Mouse (Mus musculus) bone marrow macrophage, adult 2 months (primary cell): ENCODE data around the gene Uggt2. TPM values are rescaled to one million over a fixed set of nuclear protein-coding genes. Genes with fewer than 3 reads are reported as not detected.

Source experiments
- H3K27ac ChIP-seq: 2 replicates; pipeline ENCODE4 v1.5.1; 2012; ENCODE audit warnings: low read depth, low read length; ENCODE audit not compliant: insufficient read depth
- H3K4me1 ChIP-seq: 2 replicates; pipeline ENCODE4 v1.6.1; 2012; ENCODE audit warnings: low read length; ENCODE audit not compliant: control insufficient read depth, insufficient read depth
- H3K4me3 ChIP-seq: 2 replicates; pipeline ENCODE4 v1.5.1; 2012; ENCODE audit warnings: mild to moderate bottlenecking, low read length, moderate library complexity; ENCODE audit not compliant: insufficient read depth
- CTCF ChIP-seq: IDR thresholded peaks from 2 replicates; pipeline ENCODE4 v1.5.1; 2012; ENCODE audit warnings: low read depth, mild to moderate bottlenecking, low read length, moderate library complexity
- POLR2A ChIP-seq: IDR thresholded peaks from 2 replicates; pipeline ENCODE4 v1.6.1; 2012; ENCODE audit warnings: mild to moderate bottlenecking, low read depth, low read length, borderline replicate concordance
- polyA plus RNA-seq: library from polyadenylated mRNA; stranded (reverse); fragments of >200 nt; gene quantifications from 2 replicates; pipeline ENCODE4 v1.2.4, GENCODE M21; 2012; ENCODE audit not compliant: missing spikeins, insufficient read depth, insufficient read length

Uggt2 gene
- polyA plus RNA-seq, 1 experiment = 4.5 TPM

DNA sequence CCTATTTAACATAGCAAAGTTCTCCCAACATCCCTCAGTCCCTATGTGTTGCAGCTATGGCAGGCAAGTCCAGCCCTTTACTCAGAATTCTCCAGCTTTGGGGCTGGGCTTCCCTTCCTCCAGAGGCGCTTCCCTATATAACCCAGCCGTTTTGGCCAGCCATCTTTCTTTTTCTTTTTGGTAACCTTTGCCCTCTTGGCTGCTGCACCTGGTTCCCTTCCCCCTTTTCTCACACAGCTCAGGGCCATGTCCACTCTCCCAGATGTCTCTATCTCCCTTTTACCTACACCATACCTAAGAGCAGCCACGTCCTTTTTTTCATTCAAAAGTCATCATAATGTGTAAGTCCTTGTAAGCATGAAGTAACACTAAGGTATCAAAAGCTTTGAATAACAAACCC lies 163.0 kb downstream of the Uggt2 start:
- H3K27ac ChIP-seq = no peak overlapping the region
- H3K4me3 ChIP-seq = no peak overlapping the region
- TF ChIP-seq CTCF (no peak), POLR2A (no peak)
- peaks cover 14% of the 10 kb centered on the region for H3K4me1 ChIP-seq

Other genes starting within 250 kb of the Uggt2 start
- gene Dzip1, start 174.0 kb downstream of the Uggt2 start, polyA plus RNA-seq = 0.20 and 0.34 TPM in 2 replicates
- gene Dnajc3, start 161.5 kb downstream of the Uggt2 start, polyA plus RNA-seq = 36.4 and 40.5 TPM in 2 replicates
- not detected in 2 replicates for gene Hs6st3, start 38.9 kb upstream of the Uggt2 start, polyA plus RNA-seq